Mouse (Mus musculus) liver, embryonic 16.5 days (tissue): Measurements from ENCODE around the gene Siglech. TPM values are rescaled to one million over a fixed set of nuclear protein-coding genes. Genes with fewer than 3 reads are reported as not detected.

Source experiments
- ATAC-seq: fragments of 200-750 bp; cut with Nextera tagmentation; 2 replicates; pipeline ENCODE4 v1.8.0; 2017; ENCODE audit warnings: low read depth, mild to moderate bottlenecking, moderate number of reproducible peaks, moderate library complexity
- H3K27ac ChIP-seq: fragments of 300-500 bp; sonication (generic); 2 replicates; pipeline ENCODE4 v1.5.1; 2014; ENCODE audit warnings: mild to moderate bottlenecking, low read length
- H3K27me3 ChIP-seq: fragments of 300-500 bp; sonication (generic); 2 replicates; pipeline ENCODE4 v1.6.1; 2014; ENCODE audit warnings: low read depth, low read length, mixed read lengths; ENCODE audit not compliant: control insufficient read depth, insufficient read depth
- H3K36me3 ChIP-seq: fragments of 300-500 bp; sonication (generic); 2 replicates; pipeline ENCODE4 v1.6.1; 2014; ENCODE audit warnings: mild to moderate bottlenecking; ENCODE audit not compliant: control insufficient read depth, insufficient read depth
- H3K4me1 ChIP-seq: fragments of 300-500 bp; sonication (generic); 2 replicates; pipeline ENCODE4 v1.6.1; 2014; ENCODE audit warnings: low read depth, low read length, mixed read lengths; ENCODE audit not compliant: control insufficient read depth
- H3K4me2 ChIP-seq: fragments of 300-500 bp; sonication (generic); 2 replicates; pipeline ENCODE4 v1.6.1; 2014; ENCODE audit warnings: low read depth, low read length, mixed read lengths
- H3K4me3 ChIP-seq: fragments of 300-500 bp; sonication (generic); 2 replicates; pipeline ENCODE4 v1.5.1; 2014; ENCODE audit warnings: low read depth, mild to moderate bottlenecking, low read length
- H3K9ac ChIP-seq: fragments of 300-500 bp; sonication (generic); 2 replicates; pipeline ENCODE4 v1.6.1; 2014; ENCODE audit warnings: low read depth, low read length
- H3K9me3 ChIP-seq: fragments of 300-500 bp; sonication (generic); replicated peaks from 2 replicates; pipeline ENCODE4 v1.6.1; 2016; ENCODE audit warnings: low read length; ENCODE audit not compliant: control insufficient read depth
- WGBS: fragments of 180-500 bp; shearing (Covaris S2); extraction: QIAGEN DNeasy Blood & Tissue Kit; methylation state at CpG from one replicate; pipeline ENCODE4 v1.1.7; 2014; ENCODE audit not compliant: insufficient replicate concordance; 5-methylcytosine and 5-hydroxymethylcytosine counted together
- polyA plus RNA-seq: library from polyadenylated mRNA; unstranded; fragments of >200 nt; fragmentation: Nextera tagmentation; extraction: Ambion mirVana; gene quantifications from 2 replicates; pipeline ENCODE4 v1.2.1, GENCODE M21; 2015

Gene Siglech
- polyA plus RNA-seq, 1 experiment from 2014 or later: 0.89 TPM

DNA sequence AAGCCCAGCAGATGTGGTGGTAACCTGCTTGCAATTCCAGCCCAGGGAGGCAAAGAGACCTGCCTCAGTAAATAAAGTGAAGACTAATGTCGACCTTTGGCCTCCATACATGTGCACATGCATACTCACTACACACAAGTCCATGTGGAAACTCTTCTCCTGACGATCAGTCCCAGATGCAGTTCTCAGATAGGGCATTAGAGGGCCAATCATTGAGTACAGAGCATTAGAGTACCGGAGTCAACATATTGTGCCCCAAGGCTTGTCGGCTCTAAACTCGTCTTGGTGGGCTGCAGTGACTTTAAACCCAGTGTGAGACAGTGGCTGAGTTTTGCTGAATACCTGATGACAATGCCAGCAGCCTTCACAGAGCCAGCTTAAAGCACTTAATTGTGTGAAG is 56.5 kb downstream of the Siglech start:
- Histone ChIP-seq H3K9ac (no peak overlapping the region), H3K36me3 (peaks cover 17% of the 10 kb centered on the region), H3K4me3 (no peak overlapping the region), H3K9me3 (no peaks in the 10 kb centered on the region), H3K4me1 (no peaks in the 10 kb centered on the region), H3K4me2 (no peak overlapping the region), H3K27me3 (no peaks in the 10 kb centered on the region), H3K27ac (no peak overlapping the region)
- ATAC-seq: no peak
- WGBS: 74% methylated on average over 5 of the region's 5 CpGs

- no peaks in the 10 kb centered on the region for H3K9me3 ChIP-seq
- no peaks in the 10 kb centered on the region for H3K4me1 ChIP-seq
- H3K4me3 ChIP-seq: no peak overlapping the region
- no peak overlapping the region for H3K4me2 ChIP-seq
- no peaks in the 10 kb centered on the region for H3K27me3 ChIP-seq
- H3K9ac ChIP-seq: no peak overlapping the region
- no peak for ATAC-seq
- H3K36me3 ChIP-seq: peaks cover 15% of the 10 kb centered on the region
- 78% methylated on average over 9 of the region's 9 CpGs for WGBS
- H3K27ac ChIP-seq: no peak overlapping the region
These were observed 59.6 kb downstream of the Siglech start for GRCm38 (mm10) chr7:55827551-55827950.

Other genes starting within 250 kb of the Siglech start
- 5.8 and 6.8 TPM in 2 replicates for gene Tubgcp5, start 26.0 kb downstream of the Siglech start, polyA plus RNA-seq
- gene Cyfip1, start 73.6 kb downstream of the Siglech start, polyA plus RNA-seq: 16.7 and 17.5 TPM in 2 replicates
- 20.0 and 20.5 TPM in 2 replicates for gene Nipa2, start 194.3 kb downstream of the Siglech start, polyA plus RNA-seq